Mouse (Mus musculus) frontal cortex, postnatal 14 days (tissue): ENCODE results near the gene Dach2.
"Not testable (repeated sequence)": the region's sequence is repeated elsewhere in the genome, so short reads cannot be mapped to it uniquely, and the experiment has no call there.

Experiments
- DNase-seq, 2 experiments: peaks; one replicate each; pipeline ENCODE4 v3.0.0; 2022; ENCODE audit warnings: low spot score in 2 of 2

Gene Dach2

DNA sequence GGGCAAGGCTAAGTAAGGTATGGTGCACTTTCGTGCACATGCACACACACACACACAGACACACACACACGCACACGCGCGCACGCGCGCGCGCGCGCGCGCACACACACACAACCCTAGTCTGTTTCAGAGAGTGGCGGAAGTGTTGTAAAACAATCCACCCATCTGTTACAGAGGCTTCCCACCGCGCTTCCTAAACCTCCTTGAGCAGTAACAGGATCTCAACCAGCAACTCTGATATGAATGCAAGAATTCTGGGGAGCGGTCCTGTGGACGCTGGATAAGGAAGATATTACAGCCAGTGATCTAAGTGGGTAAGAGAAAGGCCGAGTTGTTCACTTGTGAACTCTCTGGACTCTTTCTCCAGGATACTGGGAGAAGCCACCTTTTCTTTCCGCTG is at the start of gene Dach2:
Gene Dach2, plus strand, starts transcription at position 107 of the 400 bp plus-strand sequence.
- no peak for DNase-seq

GRCm38 (mm10) chrX:113252427-113252826 is 44.9 kb upstream of the Dach2 start:
- not testable (repeated sequence) for DNase-seq

- peak; percentile 6 to 27 for DNase-seq
Observed at GRCm38 (mm10) chrX:113298031-113298430, 721 bp downstream of the Dach2 start.

GRCm38 (mm10) chrX:113298468-113298867 is 1.2 kb downstream of the Dach2 start:
- DNase-seq: no peak

- DNase-seq: no peak
Observed at GRCm38 (mm10) chrX:113304323-113304722, 7.0 kb downstream of the Dach2 start.

- DNase-seq: no peak
Observed at GRCm38 (mm10) chrX:113338143-113338542, 40.8 kb downstream of the Dach2 start.

- DNase-seq: no peak
Observed at GRCm38 (mm10) chrX:113394417-113394816, 97.1 kb downstream of the Dach2 start.

- no peak for DNase-seq
Observed at GRCm38 (mm10) chrX:113408756-113409155, 111.4 kb downstream of the Dach2 start.

GRCm38 (mm10) chrX:113421517-113422187 is 124.3 kb downstream of the Dach2 start:
- DNase-seq: no peak

DNA sequence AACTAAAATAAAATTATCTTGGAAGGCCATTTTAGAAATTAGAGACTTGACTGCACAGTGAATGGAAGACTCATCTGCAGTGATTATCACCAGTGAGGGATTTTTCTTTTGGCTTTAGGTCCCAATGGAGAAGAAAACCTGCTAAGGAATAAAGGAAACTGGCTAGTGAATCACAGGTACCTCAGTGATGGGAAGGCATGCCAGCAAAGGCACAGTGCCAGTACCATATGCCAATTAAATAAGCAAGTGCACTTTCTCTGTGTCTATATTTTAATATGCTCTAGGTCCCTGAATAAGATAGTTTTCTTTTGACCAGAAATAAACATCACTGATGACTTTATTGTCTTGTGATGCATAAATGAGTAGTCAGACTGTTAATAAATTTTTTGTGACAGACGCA is 184.8 kb downstream of the Dach2 start:
- no peak for DNase-seq

- DNase-seq: no peak
Observed at GRCm38 (mm10) chrX:113545106-113545505, 247.8 kb downstream of the Dach2 start.

DNA sequence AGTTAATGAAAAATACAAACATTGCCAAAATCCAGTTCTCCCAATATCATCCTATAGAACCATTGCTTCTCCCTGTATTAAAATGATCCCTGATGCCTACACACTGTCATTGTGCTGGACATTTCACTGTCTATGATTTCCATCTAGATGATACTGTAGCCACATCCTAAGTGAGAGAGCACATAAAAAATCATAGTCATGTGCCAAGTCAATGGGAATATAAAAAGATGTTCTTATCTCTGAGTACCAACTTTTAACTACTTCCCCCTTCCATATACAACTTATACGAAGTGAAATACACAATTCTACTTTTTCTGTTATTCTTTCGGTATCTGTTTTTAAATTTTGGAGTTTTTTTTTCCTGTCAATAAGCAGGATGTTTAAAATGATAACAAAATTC is 266.6 kb downstream of the Dach2 start:
- DNase-seq: no peak

- DNase-seq: no peak
Observed at GRCm38 (mm10) chrX:113666069-113666468, 368.8 kb downstream of the Dach2 start.

- no peak for DNase-seq
Observed at GRCm38 (mm10) chrX:113687163-113687562, 389.9 kb downstream of the Dach2 start.

- no peak for DNase-seq
Observed at GRCm38 (mm10) chrX:113712363-113712762, 415.1 kb downstream of the Dach2 start.

DNA sequence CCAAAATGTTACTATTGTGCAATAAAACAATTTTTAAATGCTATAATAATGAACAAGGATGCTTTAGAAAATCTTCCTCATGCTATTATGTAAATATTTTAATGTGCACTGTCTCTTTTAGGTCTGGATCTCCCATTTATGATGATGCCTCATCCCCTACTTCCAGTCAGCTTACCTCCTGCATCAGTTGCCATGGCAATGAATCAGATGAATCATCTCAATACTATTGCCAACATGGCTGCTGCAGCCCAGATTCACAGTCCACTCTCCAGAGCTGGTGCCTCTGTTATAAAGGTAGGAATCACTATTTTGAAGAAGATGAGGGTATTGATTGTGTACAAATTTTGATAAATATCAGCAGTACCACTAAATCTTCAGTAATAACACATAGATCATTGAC is 426.8 kb downstream of the Dach2 start:
- DNase-seq: no peak

- no peak for DNase-seq
Observed at GRCm38 (mm10) chrX:113747122-113747521, 449.8 kb downstream of the Dach2 start.

DNA sequence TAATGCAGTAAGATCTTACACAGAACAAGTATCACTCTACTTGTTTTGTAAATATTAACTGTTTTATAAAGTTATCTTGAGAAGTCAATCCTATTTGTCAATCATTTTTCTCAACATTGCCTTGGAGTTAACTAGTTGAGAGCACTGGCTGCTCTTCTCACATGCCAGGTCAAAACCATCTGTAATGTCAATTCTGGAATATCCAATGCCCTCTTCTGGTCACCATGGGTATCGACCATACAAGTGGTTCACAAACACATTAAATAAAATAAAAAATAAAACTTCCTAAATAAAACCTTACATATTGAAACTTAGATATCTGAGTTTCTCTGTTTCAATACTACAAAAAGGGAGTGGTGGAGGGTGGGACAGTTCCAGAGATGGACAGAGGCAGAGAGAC is 495.0 kb downstream of the Dach2 start:
- no peak for DNase-seq

- no peak for DNase-seq
Observed at GRCm38 (mm10) chrX:113810369-113810768, 513.1 kb downstream of the Dach2 start.

DNA sequence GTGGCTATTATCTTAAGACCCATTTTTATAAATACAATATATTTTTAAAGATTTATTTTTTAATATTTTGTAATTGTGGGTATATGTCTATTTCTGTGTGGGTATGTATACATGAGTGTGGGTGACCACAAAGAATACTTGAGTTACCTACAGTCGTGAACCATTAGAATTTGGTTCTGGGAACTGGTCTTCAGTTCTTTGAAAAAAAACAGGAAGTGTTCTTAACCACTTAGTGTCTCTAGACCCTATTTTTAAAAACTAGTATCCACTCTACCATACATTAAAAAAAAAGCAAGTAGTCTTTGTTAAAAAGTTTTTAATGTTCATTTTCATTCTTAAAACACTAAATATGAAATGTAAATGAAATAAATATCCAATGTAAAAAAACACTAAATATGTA is 529.5 kb downstream of the Dach2 start:
- no peak for DNase-seq

GRCm38 (mm10) chrX:113833062-113833461 is 535.8 kb downstream of the Dach2 start:
- DNase-seq: no peak

DNA sequence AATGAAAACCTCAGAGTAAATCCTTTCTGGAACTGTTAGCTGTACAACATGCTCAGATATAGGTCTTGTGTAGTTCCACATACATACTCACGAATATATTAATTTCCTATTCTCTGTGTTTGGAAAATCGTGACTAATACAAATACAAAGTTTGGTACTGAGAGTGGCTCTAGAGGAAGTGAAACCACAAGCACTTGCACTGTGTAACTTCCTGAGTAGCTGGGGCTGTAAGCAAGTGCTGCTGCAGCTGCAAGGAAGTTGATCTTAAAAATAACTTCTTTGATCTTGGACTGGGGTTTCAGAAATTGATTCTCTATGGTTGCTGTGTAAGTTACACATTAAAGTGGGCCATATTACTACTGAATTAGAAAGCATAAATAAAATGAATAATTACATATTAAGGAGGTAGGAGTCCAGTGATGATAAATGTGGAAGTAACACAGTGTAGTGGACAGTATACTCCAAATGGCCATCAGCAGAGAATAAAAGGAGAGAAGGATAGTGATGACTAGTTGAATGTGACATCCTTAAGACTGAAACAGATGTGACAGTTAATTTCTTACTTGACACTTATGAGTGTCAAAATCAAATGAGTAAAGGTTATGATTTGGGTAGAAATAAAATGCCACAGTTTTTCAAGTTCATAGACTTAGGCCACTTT is 570.7 kb downstream of the Dach2 start:
- DNase-seq: no peak
